Mouse (Mus musculus): ENCODE results near the gene Grcc10.

Grcc10 gene

GRCm38 (mm10) chr6:124740888-124741761, at the start of gene Grcc10:
Gene Grcc10 (minus strand): TSS chr6:124741374.
- DNase-seq, result peak; percentile 90

GRCm38 (mm10) chr6:124790121-124790520, 48.9 kb upstream of the Grcc10 start:
- no peak for DNase-seq

- no peak for DNase-seq
These were observed 48.3 kb upstream of the Grcc10 start for GRCm38 (mm10) chr6:124789519-124789918.

GRCm38 (mm10) chr6:124787722-124788121, 46.5 kb upstream of the Grcc10 start:
- DNase-seq, result no peak

GRCm38 (mm10) chr6:124786756-124787420, 45.7 kb upstream of the Grcc10 start:
- DNase-seq, result no peak

- DNase-seq, result no peak
These were observed 41.3 kb upstream of the Grcc10 start for GRCm38 (mm10) chr6:124782436-124782835.

- no peak for DNase-seq
These were observed 39.7 kb upstream of the Grcc10 start for GRCm38 (mm10) chr6:124780917-124781316.

- no peak for DNase-seq
These were observed 38.8 kb upstream of the Grcc10 start for GRCm38 (mm10) chr6:124779984-124780416.

GRCm38 (mm10) chr6:124779222-124779983, 38.2 kb upstream of the Grcc10 start, which contains the start of gene Lrrc23:
Gene Lrrc23 (minus strand): TSS chr6:124779727.
- no peak for DNase-seq

GRCm38 (mm10) chr6:124770511-124770910, 29.3 kb upstream of the Grcc10 start:
- no peak for DNase-seq

- DNase-seq, result no peak
These were observed 28.8 kb upstream of the Grcc10 start for GRCm38 (mm10) chr6:124770013-124770412.

GRCm38 (mm10) chr6:124769101-124769765, 28.1 kb upstream of the Grcc10 start, which contains the start of gene Eno2:
Gene Eno2 (minus strand): TSS chr6:124769673.
- DNase-seq, result peak; percentile 50

- no peak for DNase-seq
These were observed 27.5 kb upstream of the Grcc10 start for GRCm38 (mm10) chr6:124768704-124769044.

GRCm38 (mm10) chr6:124767920-124768703, 26.9 kb upstream of the Grcc10 start:
- DNase-seq, result peak; percentile 49

- no peak for DNase-seq
These were observed 26.4 kb upstream of the Grcc10 start for GRCm38 (mm10) chr6:124767536-124767919.

GRCm38 (mm10) chr6:124765951-124766350, 24.8 kb upstream of the Grcc10 start:
- DNase-seq, result no peak

- peak; percentile 81 for DNase-seq
These were observed 18.1 kb upstream of the Grcc10 start for GRCm38 (mm10) chr6:124759259-124759658.

GRCm38 (mm10) chr6:124758849-124759232, 17.7 kb upstream of the Grcc10 start:
- DNase-seq, result no peak

GRCm38 (mm10) chr6:124757909-124758848, 17.0 kb upstream of the Grcc10 start:
- no peak for DNase-seq

GRCm38 (mm10) chr6:124757351-124757880, 16.2 kb upstream of the Grcc10 start:
- DNase-seq, result no peak
